Mouse (Mus musculus) embryonic fibroblast, embryonic 13.5 days (primary cell): ENCODE results near the gene Micu2.

Experiments used
- CTCF ChIP-seq: IDR thresholded peaks from 2 replicates; pipeline ENCODE4 v1.5.1; 2011; ENCODE audit warnings: mild to moderate bottlenecking, control low read depth, low read length, moderate library complexity, borderline replicate concordance; ENCODE audit not compliant: insufficient read depth
- POLR2A ChIP-seq: IDR thresholded peaks from 2 replicates; pipeline ENCODE4 v1.6.1; 2011; ENCODE audit warnings: low read depth, mild to moderate bottlenecking, control low read depth, low read length, moderate library complexity

DNA sequence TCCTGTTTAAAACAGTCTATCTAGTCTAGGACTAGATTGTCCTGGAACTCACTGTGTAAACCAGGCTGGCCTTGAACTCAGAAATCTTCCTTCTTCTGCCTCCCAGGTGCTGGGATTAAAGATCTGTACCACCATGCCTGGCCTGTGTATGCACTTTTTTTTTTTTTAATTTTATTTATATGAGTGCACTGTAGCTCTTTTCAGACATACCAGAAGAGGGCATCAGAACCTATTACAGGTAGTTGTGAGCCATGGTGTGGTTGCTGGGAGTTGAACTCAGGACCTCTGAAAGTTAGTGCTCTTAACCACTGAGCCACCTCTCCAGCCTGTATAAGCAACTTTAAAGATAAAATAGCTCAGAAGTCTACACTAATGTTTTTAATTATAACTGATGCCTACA is 118.0 kb downstream of the Micu2 start:
- TF ChIP-seq CTCF (no peak), POLR2A (no peak)
